ENCODE assay signal across 13 mouse cellular contexts in genomic region chr3:126660986-126661385, GRCm38 (mm10).
A peak's percentile ranks its signal among the peaks of the same experiment; 100 is the strongest.
DNase-seq lines count a peak whose midpoint lies in the region; ATAC-seq and TF ChIP-seq lines count a peak whose summit lies in the region.
"Had no signal": no experiment of that assay in that cellular context is flagged by ENCODE, and none has a peak within 500 bp of the region (broad histone marks: within the 10 kb centered on the region; RNA-seq: fewer than 3 reads in every experiment).

No protein-coding gene starts in this region.

- H3K36me3 ChIP-seq in kidney, adult 2 months (ENCODE audit: control insufficient read depth, insufficient read depth, low read length), result no peaks in the 10 kb centered on the region
- no peaks in the 10 kb centered on the region for H3K36me3 ChIP-seq in lung, postnatal 0 days (ENCODE audit: insufficient read depth, low read length)
- H3K36me3 ChIP-seq: midbrain, embryonic 10.5 days had no signal

- peaks cover 18% of the 10 kb centered on the region; the same call in 1 of the 2 replicates for H3K4me1 ChIP-seq in kidney, adult 2 months (ENCODE audit: control insufficient read depth, insufficient read depth, low read length)
- peaks cover 21% of the 10 kb centered on the region; the same call in 1 of the 2 replicates for H3K4me1 ChIP-seq in lung, postnatal 0 days (ENCODE audit: insufficient read depth, low read depth, low read length)

- no peak for TF ChIP-seq CTCF in kidney, adult 2 months (conservative IDR thresholded peaks at IDR 0.05; ENCODE audit: insufficient read depth, insufficient read length, low read depth, low read length)
- no peak for TF ChIP-seq CTCF in lung, postnatal 0 days (IDR thresholded peaks at IDR 0.05)

- no peak for TF ChIP-seq POLR2A in kidney, adult 2 months (IDR thresholded peaks at IDR 0.05; ENCODE audit: low read depth, low read length)

- no peak overlapping the region for H3K4me2 ChIP-seq in lung, postnatal 0 days (replicated peaks; ENCODE audit: low read depth, low read length)

- H3K4me3 ChIP-seq in kidney, adult 2 months (ENCODE audit: insufficient read depth, low read depth, low read length), result no peak overlapping the region
- no peak overlapping the region for H3K4me3 ChIP-seq in lung, postnatal 0 days (ENCODE audit: low read depth, low read length)
- H3K4me3 ChIP-seq: midbrain, embryonic 10.5 days had no signal

- H3K27ac ChIP-seq in kidney, adult 2 months (ENCODE audit: insufficient read depth, low read depth, low read length), result peak overlapping the region; percentile 56; the same call in 1 of the 2 replicates
- peak overlapping the region; percentile 90 for H3K27ac ChIP-seq in lung, postnatal 0 days (ENCODE audit: low read length)
- H3K27ac ChIP-seq: midbrain, embryonic 10.5 days had no signal

- WGBS in kidney, adult 2 months, result 69% methylated on average over 6 of the region's 6 CpGs
- 60% methylated on average over 6 of the region's 6 CpGs for WGBS in lung, postnatal 0 days

- peak; percentile 94 for TF ChIP-seq EP300 in lung, postnatal 0 days (IDR thresholded peaks at IDR 0.05)

- no peak overlapping the region for H3K9ac ChIP-seq in lung, postnatal 0 days (replicated peaks; ENCODE audit: low read depth)
- H3K9ac ChIP-seq: forebrain, postnatal 0 days had no signal

- no peak for DNase-seq in kidney, adult 2 months
- no peak for DNase-seq in kidney, postnatal 36 days
- DNase-seq in CD4-positive, CD25-positive, alpha-beta regulatory T cell, adult 2 months (ENCODE audit: low read depth, low spot score), result peak; percentile 60
- DNase-seq in NIH3T3 (ENCODE audit: low read depth), result peak; percentile 86
- peak; percentile 94 for DNase-seq in lung, postnatal 0 days (ENCODE audit: low spot score)
- DNase-seq in gastrocnemius, adult 8-10 months (ENCODE audit: low spot score in 2 of 2), result no peak
- DNase-seq in embryo, embryonic 9.5 days (ENCODE audit: extremely low spot score), result no peak
- DNase-seq in gastrocnemius, adult 18-20 months (ENCODE audit: low spot score), result no peak
- DNase-seq: cerebellum, postnatal 14 days; forebrain, postnatal 0 days; kidney, adult 9 months; retina, postnatal 1 day had no signal

- no peaks in the 10 kb centered on the region for H3K9me3 ChIP-seq in lung, postnatal 0 days (ENCODE audit: low read length)
- H3K9me3 ChIP-seq: midbrain, embryonic 10.5 days had no signal

- peak; percentile 96 for ATAC-seq in lung, postnatal 0 days
- ATAC-seq: forebrain, postnatal 0 days had no signal

- no peaks in the 10 kb centered on the region; the same call in 1 of the 2 replicates for H3K27me3 ChIP-seq in kidney, adult 2 months (replicated peaks; ENCODE audit: control insufficient read depth, insufficient read depth, low read length)
- H3K27me3 ChIP-seq in lung, postnatal 0 days (replicated peaks; ENCODE audit: insufficient read depth, low read length), result no peaks in the 10 kb centered on the region

Comparison
In these comparisons a context has a peak if more than half of its experiments do, and no peak if none do; other contexts are left out.
1. DNase-seq: peak in CD4-positive, CD25-positive, alpha-beta regulatory T cell, adult 2 months (single experiment), NIH3T3 (single experiment) and lung, postnatal 0 days (single experiment); none in kidney, adult 2 months (single experiment), kidney, postnatal 36 days (0 of 2), gastrocnemius, adult 8-10 months (0 of 2), embryo, embryonic 9.5 days (single experiment) and gastrocnemius, adult 18-20 months (single experiment).